Mouse (Mus musculus) frontal cortex, postnatal 10 days (tissue): ENCODE data around the gene Olfr771.
"Not testable (repeated sequence)": the region's sequence is repeated elsewhere in the genome, so short reads cannot be mapped to it uniquely, and the experiment has no call there.

ENCODE experiments used
- DNase-seq, 2 experiments: peaks; one replicate each; pipeline ENCODE4 v3.0.0; 2022; ENCODE audit warnings: low spot score in 2 of 2, mixed read lengths in 1 of 2

Olfr771 gene

GRCm38 (mm10) chr10:129164651-129165050, at the start of gene Olfr771:
Olfr771 (minus strand) TSS chr10:129164751.
- DNase-seq: no peak

DNA sequence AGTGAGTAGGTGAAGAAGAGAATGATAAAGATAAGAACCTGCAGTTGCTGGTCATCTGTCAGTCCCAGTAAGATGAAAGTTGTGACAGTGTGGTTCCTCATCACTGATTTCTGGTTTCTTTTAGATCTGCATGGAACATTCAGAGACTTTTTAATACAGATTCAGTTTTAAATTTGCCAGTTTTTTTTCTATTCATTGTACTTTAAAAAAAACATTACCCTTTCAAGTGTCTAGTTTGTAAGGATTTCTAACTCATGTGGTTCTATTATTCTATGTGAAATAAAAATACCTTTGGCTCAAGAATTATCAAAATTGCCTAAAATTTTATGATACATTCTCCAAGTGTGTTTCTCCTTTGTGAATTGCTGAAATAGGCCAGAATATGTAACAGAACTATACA, 22.8 kb upstream of the Olfr771 start, which contains the start of gene Olfr773:
Gene Olfr773, minus strand, starts transcription at position 101 of the 400 bp plus-strand sequence.
- DNase-seq: not testable (repeated sequence)

- not testable (repeated sequence) for DNase-seq
These were observed 13.3 kb upstream of the Olfr771 start, which contains the start of gene Olfr772 for GRCm38 (mm10) chr10:129177821-129178220. Olfr772 (minus strand) TSS chr10:129177921.

- no peak for DNase-seq
These were observed 25.7 kb downstream of the Olfr771 start, which contains the start of gene Olfr770 for GRCm38 (mm10) chr10:129138898-129139297. Olfr770 (minus strand) TSS chr10:129138998.

DNA sequence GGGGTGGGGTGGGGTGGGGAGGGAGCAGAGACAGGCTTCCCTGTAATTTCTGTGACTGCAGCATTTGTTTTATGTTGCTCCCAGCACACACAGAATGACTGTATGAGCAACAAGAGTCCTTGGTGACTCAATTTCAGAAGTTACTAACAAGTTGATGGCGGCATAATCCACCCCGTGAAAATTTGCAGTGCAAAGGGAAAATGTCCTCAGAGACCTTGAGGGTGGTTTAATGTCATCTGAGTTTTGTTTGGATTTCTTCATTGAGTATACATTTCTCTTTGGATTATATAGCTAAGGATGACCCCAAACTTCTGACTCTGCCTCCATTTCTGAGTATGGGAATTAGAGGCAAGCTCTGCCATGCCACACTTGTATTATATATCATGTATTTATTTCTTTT, 46.8 kb downstream of the Olfr771 start, which contains the start of gene Olfr769:
Gene Olfr769, minus strand, starts transcription at position 101 of the 400 bp plus-strand sequence.
- no peak for DNase-seq

- DNase-seq: no peak
These were observed 49.4 kb downstream of the Olfr771 start for GRCm38 (mm10) chr10:129115146-129115545.
